Comparison of ENCODE assay signal across 8 mouse cellular contexts in the genomic region with DNA sequence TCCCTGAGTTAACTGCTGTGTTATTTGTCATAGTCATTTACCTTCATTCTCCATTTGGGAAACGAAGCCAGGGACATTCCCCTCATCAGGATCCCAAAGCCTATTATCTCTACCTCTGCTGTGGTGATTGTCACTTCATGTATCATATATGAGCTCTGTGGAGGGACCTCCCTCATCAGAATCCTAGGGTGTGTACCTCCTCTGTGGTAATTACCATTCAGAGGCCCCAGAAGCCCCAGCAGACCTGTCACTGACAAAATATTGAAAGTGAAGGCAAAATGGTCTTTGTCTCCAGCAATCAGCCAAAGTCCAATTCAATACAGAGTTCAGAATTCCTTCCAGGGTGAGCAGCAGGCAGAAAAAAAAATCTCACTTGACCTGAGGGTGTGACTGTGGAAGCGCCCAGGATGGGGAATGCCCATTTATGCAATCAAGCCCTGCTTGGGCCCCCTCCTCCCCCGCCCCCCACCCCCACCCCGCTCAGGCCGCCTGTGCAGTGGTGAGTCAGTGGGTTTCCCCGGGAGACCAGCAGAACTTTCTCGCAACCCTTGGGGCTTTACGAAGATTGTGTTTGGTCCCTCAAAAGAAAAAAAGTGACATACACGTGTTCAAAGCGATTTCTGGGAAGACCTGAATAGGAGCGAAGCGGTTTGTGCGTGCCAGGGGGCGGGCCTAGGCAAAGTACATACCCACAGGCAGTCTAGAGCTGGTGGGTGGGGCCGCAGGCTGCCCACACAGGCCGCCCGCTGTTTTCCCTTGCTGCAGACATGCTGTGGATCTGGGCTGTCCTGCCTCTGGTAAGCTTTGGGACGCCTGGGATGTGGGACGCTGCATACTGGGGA. TPM values are rescaled to one million over a fixed set of nuclear protein-coding genes. Genes with fewer than 3 reads are reported as not detected.
DNase-seq lines count a peak whose midpoint lies in the region; ATAC-seq and TF ChIP-seq lines count a peak whose summit lies in the region.

TSS of gene Fas (plus strand) at position 719 of the 842 bp plus-strand sequence.

- peak; percentile 81 for DNase-seq in adrenal gland, postnatal 25 days
- peak; percentile 79 for DNase-seq in heart, postnatal 25 days (ENCODE audit: low spot score)
- no peak for DNase-seq in layer of hippocampus, adult 2 months (ENCODE audit: low spot score in 2 of 2)
- DNase-seq in lung, postnatal 0 days (ENCODE audit: low spot score): peak; percentile 94
- DNase-seq in thymus, adult 18-20 months: peak; percentile 78 to 85

- H3K27me3 ChIP-seq in C2C12 (ENCODE audit: control insufficient read depth, insufficient read depth, insufficient read length): no peaks in the 10 kb centered on the region
- H3K27me3 ChIP-seq in forebrain, embryonic 15.5 days: no peaks in the 10 kb centered on the region
- H3K27me3 ChIP-seq in lung, postnatal 0 days (replicated peaks; ENCODE audit: insufficient read depth, low read length): no peaks in the 10 kb centered on the region

- TF ChIP-seq POLR2A in olfactory bulb, adult 2 months (IDR thresholded peaks at IDR 0.05; ENCODE audit: insufficient read depth, low read depth, low read length): no peak

- H3ac ChIP-seq in C2C12 (ENCODE audit: control insufficient read depth, insufficient read length, low read depth): peak within 1 kb of the TSS; percentile 68

- peaks cover 12% of the 10 kb centered on the region for H3K4me1 ChIP-seq in forebrain, embryonic 15.5 days
- no peaks in the 10 kb centered on the region for H3K4me1 ChIP-seq in lung, postnatal 0 days (ENCODE audit: insufficient read depth, low read depth, low read length)
- H3K4me1 ChIP-seq in olfactory bulb, adult 2 months (ENCODE audit: control insufficient read depth, insufficient read depth, low read length): peaks cover 6% of the 10 kb centered on the region; the same call in 1 of the 2 replicates

- no peaks in the 10 kb centered on the region for H3K36me3 ChIP-seq in C2C12 (ENCODE audit: control insufficient read depth, insufficient read depth)
- no peaks in the 10 kb centered on the region for H3K36me3 ChIP-seq in forebrain, embryonic 15.5 days
- H3K36me3 ChIP-seq in lung, postnatal 0 days (ENCODE audit: insufficient read depth, low read length): no peaks in the 10 kb centered on the region

- peak within 1 kb of the TSS; percentile 24 for H3K9ac ChIP-seq in forebrain, embryonic 15.5 days (replicated peaks)
- peak within 1 kb of the TSS; percentile 55 for H3K9ac ChIP-seq in lung, postnatal 0 days (replicated peaks; ENCODE audit: low read depth)

- no peaks in the 10 kb centered on the region for H3K9me3 ChIP-seq in forebrain, embryonic 15.5 days
- no peaks in the 10 kb centered on the region for H3K9me3 ChIP-seq in lung, postnatal 0 days (ENCODE audit: low read length)

- H3K4me2 ChIP-seq in forebrain, embryonic 15.5 days (replicated peaks): peak within 1 kb of the TSS; percentile 52
- peak within 1 kb of the TSS; percentile 76 for H3K4me2 ChIP-seq in lung, postnatal 0 days (replicated peaks; ENCODE audit: low read depth, low read length)

- H3K4me3 ChIP-seq in C2C12 (ENCODE audit: insufficient read depth, poor library complexity, severe bottlenecking): peak within 1 kb of the TSS; percentile 21
- H3K4me3 ChIP-seq in forebrain, embryonic 15.5 days: peak within 1 kb of the TSS; percentile 30
- H3K4me3 ChIP-seq in layer of hippocampus, adult 2 months: peak within 1 kb of the TSS; percentile 56
- H3K4me3 ChIP-seq in lung, postnatal 0 days (ENCODE audit: low read depth, low read length): peak within 1 kb of the TSS; percentile 63
- H3K4me3 ChIP-seq in olfactory bulb, adult 2 months (ENCODE audit: insufficient read depth, low read depth, low read length): peak within 1 kb of the TSS; percentile 41

- no peak within 1 kb of the TSS for H3K27ac ChIP-seq in forebrain, embryonic 15.5 days (replicated peaks)
- H3K27ac ChIP-seq in layer of hippocampus, adult 2 months: peak within 1 kb of the TSS; percentile 57; the same call in 1 of the 2 replicates
- H3K27ac ChIP-seq in lung, postnatal 0 days (ENCODE audit: low read length): peak within 1 kb of the TSS; percentile 88
- H3K27ac ChIP-seq in olfactory bulb, adult 2 months (ENCODE audit: insufficient read depth, low read depth, low read length): no peak within 1 kb of the TSS

- no peak for TF ChIP-seq CTCF in C2C12 (IDR thresholded peaks at IDR 0.05; ENCODE audit: control insufficient read depth, insufficient read depth, insufficient read length)
- no peak for TF ChIP-seq CTCF in layer of hippocampus, adult 2 months (conservative IDR thresholded peaks at IDR 0.05)
- no peak for TF ChIP-seq CTCF in lung, postnatal 0 days (IDR thresholded peaks at IDR 0.05)
- no peak for TF ChIP-seq CTCF in olfactory bulb, adult 2 months (IDR thresholded peaks at IDR 0.05; ENCODE audit: insufficient read depth, low read depth, low read length)

- H3K79me2 ChIP-seq in C2C12 (ENCODE audit: control insufficient read depth, insufficient read depth): no peaks in the 10 kb centered on the region

- 2% methylated on average over 19 of the region's 19 CpGs for WGBS in forebrain, embryonic 15.5 days
- 4% methylated on average over 17 of the region's 19 CpGs for WGBS in lung, postnatal 0 days
- 3% methylated on average over 19 of the region's 19 CpGs for WGBS in olfactory bulb, adult 2 months

- intact Hi-C loops in heart, postnatal 25 days (cut with DNase I): loop anchor here (2.0 kb wide), 1 partner anchor 39 kb away; no protein-coding TSS in a partner anchor

- no peak for TF ChIP-seq EP300 in lung, postnatal 0 days (IDR thresholded peaks at IDR 0.05)

- peak; percentile 97 for ATAC-seq in forebrain, embryonic 15.5 days (replicated peaks)
- peak; percentile 97 for ATAC-seq in lung, postnatal 0 days

- H3K79me3 ChIP-seq in C2C12 (ENCODE audit: low read depth): no peaks in the 10 kb centered on the region

TF ChIP-seq in C2C12, 6 proteins besides CTCF, POLR2A, EP300 and RAD21:
- TF ChIP-seq CEBPB (IDR thresholded peaks at IDR 0.05; ENCODE audit: low read depth): no peak
- TF ChIP-seq MAX (IDR thresholded peaks at IDR 0.05): peak; percentile 22
TF ChIP-seq in C2C12: peak in this region for 1.

RNA-seq across cellular contexts. Expression of gene Fas, which starts in this region (rescaled TPM):
- 1.3 TPM for polyA plus RNA-seq in C2C12 (2012; fragmentation: generic; extraction: Trizol)
- 6.7 and 8.3 TPM in 2 replicates for total RNA-seq in adrenal gland, postnatal 25 days (2021)
- 0.17 and 0.42 TPM in 2 replicates for polyA plus RNA-seq in forebrain, embryonic 15.5 days (2015; fragmentation: Nextera tagmentation; extraction: Ambion mirVana)
- 10 to 100 TPM in 1 of 2 experiments, 1 to 10 TPM in 1; 9.5 to 11.1 TPM for total RNA-seq in heart, postnatal 25 days (2021)
- total RNA-seq in layer of hippocampus, adult 2 months (2021): 1 to 10 TPM; 1.5 to 2.9 TPM
- 56.1 and 57.9 TPM in 2 replicates for polyA plus RNA-seq in lung, postnatal 0 days (2015; fragmentation: Nextera tagmentation; extraction: Ambion mirVana)
- not detected in 2 replicates for polyA plus RNA-seq in olfactory bulb, adult 2 months (2012; ENCODE audit: insufficient read depth, insufficient read length, low replicate concordance, missing spikeins)

Comparison
In these comparisons a context has a peak if more than half of its experiments do, and no peak if none do; other contexts are left out.
1. RNA of gene Fas (polyA plus RNA-seq): not detected in olfactory bulb, adult 2 months and 56.1 to 57.9 TPM in lung, postnatal 0 days; 1.3 TPM in C2C12 (single experiment) and 0.17 to 0.42 TPM in forebrain, embryonic 15.5 days; every median in the first group is over 10 times any median in the second.
2. Peak in ATAC-seq, H3K4me3 ChIP-seq, H3K9ac ChIP-seq and H3K4me2 ChIP-seq in forebrain, embryonic 15.5 days; RNA of the gene not detected or under 1 TPM.
3. DNase-seq: peak in adrenal gland, postnatal 25 days (single experiment), heart, postnatal 25 days (single experiment), lung, postnatal 0 days (single experiment) and thymus, adult 18-20 months (2 of 2); none in layer of hippocampus, adult 2 months (0 of 2).
4. H3K27ac ChIP-seq: peak in layer of hippocampus, adult 2 months (single experiment) and lung, postnatal 0 days (single experiment); none in forebrain, embryonic 15.5 days (single experiment) and olfactory bulb, adult 2 months (single experiment).
5. Peak in every context shown above with its lines, with median percentiles within 50 percentile points of each other: H3K4me3 ChIP-seq.